Mouse (Mus musculus) layer of hippocampus, postnatal 14 days (tissue): Measurements from ENCODE around the gene Nop2. TPM values are rescaled to one million over a fixed set of nuclear protein-coding genes. Genes with fewer than 3 reads are reported as not detected.
A peak's percentile ranks its signal among the peaks of the same experiment; 100 is the strongest.

Experiments
- DNase-seq, 2 experiments: peaks; one replicate each; pipeline ENCODE4 v3.0.0; 2021 to 2022; ENCODE audit warnings: low spot score in 2 of 2, mixed read lengths in 1 of 2
- long read RNA-seq, 2 experiments: library from polyadenylated mRNA; stranded (forward); transcript quantifications; one replicate each; pipeline ENCODE4 v2.0.0; 2021
- total RNA-seq, 2 experiments: library from RNA; stranded (reverse); gene quantifications; 2 replicates each; pipeline ENCODE4 v1.2.3; 2021

The Nop2 gene
- total RNA-seq, result 10 to 100 TPM; 29.2 to 30.5 TPM
- long read RNA-seq, experiment 1, transcript Nop2-201 (16 exons, 2,597 nt), result major isoform, 33 of 39 reads
- long read RNA-seq, experiment 1, partial matches to known transcripts, result 0 of 39 reads
- long read RNA-seq, experiment 1, other reads (novel, unspliced or antisense), result 6 of 39 reads
- long read RNA-seq, experiment 2, transcript Nop2-201 (16 exons, 2,597 nt), result major isoform, 34 of 37 reads
- long read RNA-seq, experiment 2, partial matches to known transcripts, result 1 of 37 reads
- long read RNA-seq, experiment 2, other reads (novel, unspliced or antisense), result 2 of 37 reads

GRCm38 (mm10) chr6:125131302-125132156, at the start of gene Nop2:
Gene Nop2 (plus strand): TSS chr6:125131909.
- peak; percentile 78 to 87 for DNase-seq

DNA sequence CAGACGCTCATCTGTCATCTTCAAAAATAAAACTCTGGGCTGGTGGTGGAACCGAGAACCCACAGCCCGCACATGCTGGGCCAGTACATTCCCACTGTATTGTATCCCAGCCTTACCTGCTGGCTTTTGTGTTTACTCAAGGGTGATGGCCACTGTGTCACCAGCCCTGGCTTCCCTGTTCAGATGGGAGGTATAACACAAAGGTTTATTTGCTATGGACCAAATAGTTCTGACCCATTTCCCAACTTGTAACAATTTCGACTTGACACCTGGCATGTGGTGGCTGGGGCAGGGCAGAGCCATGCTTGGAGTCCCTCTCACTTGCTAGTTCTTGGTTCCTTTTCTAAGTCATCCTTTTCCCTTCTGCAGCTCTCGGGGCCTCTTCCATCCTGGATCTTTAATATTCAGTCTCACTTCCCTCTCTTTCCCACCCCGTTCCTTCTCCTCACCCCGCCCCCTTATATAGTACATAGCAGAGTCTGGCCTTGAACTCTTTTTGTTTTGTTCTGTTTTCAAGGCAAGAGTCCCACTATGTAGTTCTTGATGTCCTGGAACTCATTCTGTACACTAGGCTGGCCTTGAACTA, 48.8 kb upstream of the Nop2 start:
- DNase-seq, result no peak

GRCm38 (mm10) chr6:125084424-125084823, 47.3 kb upstream of the Nop2 start:
- peak; percentile 66 to 83 for DNase-seq

- DNase-seq, result no peak
Observed at GRCm38 (mm10) chr6:125087937-125088336, 43.8 kb upstream of the Nop2 start.

GRCm38 (mm10) chr6:125088561-125089321, 43.0 kb upstream of the Nop2 start:
- DNase-seq, result peak; percentile 76 to 83

DNA sequence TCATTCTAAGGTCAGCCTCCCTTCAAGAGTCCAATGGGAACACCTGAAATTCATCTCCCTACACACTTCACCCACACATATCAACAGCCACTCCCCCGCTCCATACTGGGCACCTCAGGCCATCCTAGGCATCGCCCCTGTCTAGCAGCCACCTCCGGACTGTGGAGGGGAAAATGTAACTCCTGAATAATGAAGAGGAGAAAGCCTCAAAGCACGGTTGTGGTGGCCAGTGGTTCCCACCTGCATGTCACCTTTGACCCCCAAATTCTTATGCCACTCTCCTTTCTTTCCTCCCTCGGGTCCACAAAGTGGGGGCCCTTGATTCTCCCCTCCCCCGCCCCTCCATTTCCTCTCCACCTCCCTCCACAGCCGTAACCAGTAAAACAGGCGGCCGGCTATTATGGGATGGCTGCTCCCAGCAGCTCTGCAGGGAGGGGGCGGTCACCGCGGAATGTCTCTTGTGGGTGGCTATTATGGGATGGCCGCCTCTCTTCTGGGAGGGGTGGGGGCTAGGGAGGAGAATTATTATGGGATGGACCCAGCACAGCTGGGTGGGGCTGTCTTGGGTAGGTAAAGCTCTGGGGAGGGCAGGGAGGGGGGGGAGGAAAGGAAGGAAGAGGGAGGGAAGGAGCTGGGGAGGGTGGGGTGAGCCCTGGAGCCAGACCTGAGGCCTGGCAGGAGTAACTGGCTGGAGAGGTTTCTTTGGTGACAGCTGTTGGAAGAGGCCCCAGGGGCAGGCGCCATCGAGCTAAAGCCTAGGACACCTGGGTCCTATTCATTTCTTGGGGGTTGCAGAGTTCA, 42.0 kb upstream of the Nop2 start:
- DNase-seq, result peak; percentile 78 to 91

DNA sequence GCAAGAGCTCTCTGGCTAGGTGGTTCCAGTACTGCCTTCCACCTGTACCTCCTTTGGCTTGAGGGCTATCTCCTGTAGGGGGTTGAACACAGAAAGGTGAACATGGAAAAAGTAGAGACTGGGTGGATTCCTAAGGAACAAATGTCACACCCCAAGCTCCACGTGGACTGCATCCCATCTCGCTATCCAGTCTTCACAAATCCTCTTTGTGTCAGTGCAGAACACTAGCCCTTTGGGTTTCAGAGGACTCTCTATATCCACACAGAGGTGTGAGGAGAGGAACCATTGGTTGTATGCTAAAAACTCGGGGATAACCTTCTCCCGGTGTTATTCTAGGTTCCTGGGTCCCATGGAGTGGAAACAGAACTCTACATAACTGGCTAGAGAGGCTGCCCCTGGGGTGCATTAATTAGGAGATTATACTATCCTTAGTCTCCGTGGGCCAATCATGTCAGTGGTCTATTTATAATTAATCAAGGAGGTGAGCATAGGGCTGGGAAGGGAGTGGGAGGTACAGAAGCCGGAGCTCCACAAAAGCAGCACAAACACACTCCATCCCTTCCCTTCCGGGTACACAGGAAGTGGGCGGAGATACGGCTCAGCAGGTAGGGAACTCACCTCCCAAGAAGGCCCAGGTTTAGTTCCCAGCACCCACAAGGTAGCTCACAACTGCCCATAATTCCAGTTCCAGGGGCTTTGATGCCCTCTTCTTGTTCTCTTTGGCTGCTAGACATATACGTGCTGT, 41.2 kb upstream of the Nop2 start:
- DNase-seq, result no peak

GRCm38 (mm10) chr6:125092372-125092771, 39.3 kb upstream of the Nop2 start:
- no peak for DNase-seq

DNA sequence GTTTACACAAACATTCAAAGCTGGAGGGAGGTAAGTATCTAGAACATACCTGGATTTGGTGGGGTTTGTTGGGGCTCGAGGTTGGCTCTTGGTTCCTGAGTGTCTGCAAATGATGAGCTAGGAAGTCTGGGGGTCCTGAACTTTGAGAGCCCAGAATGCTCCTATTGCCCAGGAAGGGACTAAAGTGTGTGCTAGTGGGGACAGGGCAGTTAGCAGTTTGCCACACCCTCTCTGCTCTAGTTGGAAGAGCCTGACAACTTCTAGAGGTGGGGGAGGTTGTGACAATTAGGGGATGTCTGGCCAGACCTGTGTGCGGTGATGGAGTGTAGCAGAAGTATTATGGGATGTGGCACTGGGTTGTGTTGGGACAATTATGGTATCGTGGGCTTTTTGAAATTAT, 36.9 kb upstream of the Nop2 start:
- DNase-seq, result no peak

DNA sequence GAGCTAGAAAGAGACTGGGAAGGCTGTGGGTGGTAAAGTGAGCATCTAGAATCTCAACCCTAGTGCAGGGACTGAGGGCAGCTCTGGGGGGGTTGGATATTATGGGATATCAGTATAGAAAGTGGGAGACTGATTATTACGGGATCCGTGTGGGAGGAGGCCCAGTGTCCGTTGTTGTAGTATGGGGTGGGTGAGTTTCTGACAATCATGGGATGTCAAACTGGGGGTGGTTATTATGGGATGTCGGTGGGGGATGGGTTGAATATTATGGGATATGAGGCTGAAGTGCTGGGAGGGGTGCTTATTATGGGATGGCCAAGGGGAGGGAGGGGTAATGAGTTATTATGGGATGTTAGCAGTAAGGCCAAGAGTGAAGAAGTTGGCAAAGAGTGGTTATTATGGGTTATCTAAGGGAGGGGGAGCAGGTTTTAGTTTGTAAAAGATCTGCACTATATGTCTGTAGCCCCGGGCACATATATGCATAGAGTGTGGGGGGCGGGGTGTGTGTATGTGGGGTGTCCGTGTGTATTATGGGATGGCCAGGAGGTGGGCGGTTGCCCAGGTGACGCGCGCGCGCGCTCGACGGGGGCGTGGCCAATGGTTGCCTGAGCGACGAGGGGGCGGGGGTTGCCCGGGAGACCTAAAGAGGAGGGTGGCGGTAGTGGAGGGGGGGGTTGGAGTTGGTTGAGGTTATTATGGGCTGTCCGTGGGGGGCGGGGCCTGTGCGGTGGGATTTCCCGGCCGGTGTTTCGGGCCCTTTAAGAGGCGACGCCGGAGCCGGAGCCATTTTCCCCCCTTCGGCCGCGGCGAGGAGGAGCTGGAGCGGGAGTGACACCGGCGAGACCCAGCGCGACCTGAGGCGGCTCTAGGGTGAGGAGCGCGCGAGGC, 36.1 kb upstream of the Nop2 start, which contains the start of gene Chd4:
Gene Chd4 (plus strand): TSS at position 591 of the 888 bp plus-strand sequence.
- DNase-seq, result peak; percentile 90 to 97

DNA sequence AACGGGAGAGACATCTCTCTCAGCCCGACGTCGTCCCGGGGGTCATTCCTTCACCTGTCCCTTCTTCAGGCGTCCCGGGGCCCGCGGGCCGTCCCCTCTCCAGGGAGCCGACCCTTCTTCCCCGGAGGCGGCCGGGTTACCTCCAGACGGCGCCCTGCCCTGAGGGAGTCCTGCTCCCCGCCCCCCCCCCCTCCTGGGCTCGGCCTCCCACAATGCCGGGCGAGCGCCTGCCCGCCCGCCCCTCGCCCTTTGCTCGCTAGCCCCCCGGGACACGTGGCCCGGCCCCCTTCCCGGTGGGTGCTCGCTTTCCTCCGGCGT, 35.5 kb upstream of the Nop2 start:
- DNase-seq, result no peak

DNA sequence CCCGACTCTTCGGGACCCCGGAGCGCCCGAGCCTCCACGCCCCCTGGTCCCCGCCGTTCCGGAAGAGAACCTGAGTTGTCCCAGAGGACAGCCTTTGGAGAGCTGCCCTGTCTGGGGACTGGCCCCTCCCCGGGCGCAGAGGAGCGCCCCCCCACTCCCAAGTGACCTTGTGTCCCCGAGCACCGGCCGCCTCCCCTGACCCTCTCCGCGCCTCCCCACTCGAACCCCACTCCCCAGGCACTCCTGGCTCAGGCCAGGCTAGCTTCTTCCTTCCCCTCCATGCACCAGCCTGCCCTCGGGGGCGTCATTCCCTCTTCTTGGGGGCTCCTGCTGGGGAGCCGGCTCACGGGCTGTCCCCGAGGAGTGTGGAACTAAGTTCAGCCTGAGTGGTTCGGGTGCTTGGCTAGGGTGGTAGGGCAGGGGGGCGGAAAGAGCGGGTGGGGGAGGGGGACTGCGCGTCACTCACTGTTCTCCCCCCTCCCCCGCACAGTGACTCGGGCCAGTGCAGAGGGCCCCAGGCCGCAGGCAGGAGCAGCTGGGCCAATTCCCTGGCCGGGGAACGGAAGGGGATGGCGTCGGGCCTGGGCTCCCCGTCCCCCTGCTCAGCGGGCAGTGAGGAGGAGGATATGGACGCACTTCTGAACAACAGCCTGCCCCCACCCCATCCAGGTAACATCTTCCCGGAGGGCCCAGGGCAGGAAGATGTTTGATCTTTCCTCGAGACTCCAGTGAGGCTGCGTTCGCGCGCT, 34.9 kb upstream of the Nop2 start:
- peak; percentile 61 to 62 for DNase-seq

- DNase-seq, result no peak
Observed at GRCm38 (mm10) chr6:125097346-125097689, 34.4 kb upstream of the Nop2 start.

GRCm38 (mm10) chr6:125097951-125098350, 33.8 kb upstream of the Nop2 start:
- no peak for DNase-seq

DNA sequence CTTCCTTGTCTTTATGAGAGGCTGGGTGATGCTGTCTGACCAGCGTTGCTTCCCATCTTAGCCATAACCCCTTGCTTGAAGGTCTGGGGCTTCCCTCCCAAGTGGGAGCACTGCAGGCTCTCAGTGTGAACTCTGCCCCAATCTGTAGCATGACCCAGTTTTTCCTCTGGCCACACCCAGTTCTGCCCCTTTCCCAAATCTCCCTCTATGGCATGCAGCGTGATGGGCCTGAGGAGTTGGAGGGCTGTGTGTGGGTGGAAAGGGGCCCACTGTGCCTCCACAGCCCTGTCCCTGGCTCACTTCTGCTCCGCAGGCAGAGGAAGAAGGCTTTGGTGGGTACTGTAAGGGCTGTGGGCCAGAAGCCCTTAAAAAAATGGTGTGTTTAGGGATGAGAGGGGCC, 33.2 kb upstream of the Nop2 start:
- DNase-seq, result no peak

DNA sequence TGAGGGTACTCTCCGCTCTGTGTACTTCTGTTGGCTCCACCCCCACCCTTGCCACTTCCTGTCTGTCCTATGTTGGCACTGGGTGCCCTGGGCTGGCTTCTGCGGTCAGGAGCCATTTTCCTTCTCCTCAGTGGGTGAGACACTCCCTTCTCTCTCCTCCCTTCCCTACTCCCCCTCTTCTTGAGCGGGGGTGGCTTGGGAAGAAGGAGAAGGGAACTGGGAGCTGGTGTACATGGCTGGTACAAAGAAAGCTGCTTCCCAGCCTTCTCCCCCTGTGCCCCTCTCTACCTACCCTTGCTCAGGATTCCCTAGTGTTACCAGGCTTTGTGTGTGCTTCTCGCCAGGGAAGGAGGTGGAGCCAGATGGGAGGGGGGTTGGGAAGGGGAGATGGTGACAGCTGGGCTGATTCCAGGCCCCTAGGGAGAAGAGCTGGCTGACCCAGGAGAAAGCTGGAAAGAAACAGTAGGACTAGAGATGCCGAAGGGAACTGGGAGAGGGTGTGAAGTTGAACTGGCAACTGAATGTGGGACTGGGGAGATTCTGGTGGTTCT, 32.2 kb upstream of the Nop2 start:
- DNase-seq, result no peak

GRCm38 (mm10) chr6:125101444-125101843, 30.3 kb upstream of the Nop2 start:
- no peak for DNase-seq

GRCm38 (mm10) chr6:125104223-125104622, 27.5 kb upstream of the Nop2 start:
- no peak for DNase-seq
